Mouse (Mus musculus) kidney, adult 2 months (tissue): ENCODE results near the gene Ptprm.

Experiments used
- CTCF ChIP-seq: fragments of 200-500 bp; conservative IDR thresholded peaks from 2 replicates; pipeline ENCODE4 v1.5.1; 2011; ENCODE audit warnings: low read depth, mild to moderate bottlenecking, control low read depth, low read length, moderate library complexity, mixed read lengths; ENCODE audit not compliant: insufficient read depth, insufficient read length
- POLR2A ChIP-seq: fragments of 200-500 bp; IDR thresholded peaks from one replicate; pipeline ENCODE4 v1.6.1; 2011; ENCODE audit warnings: low read depth, low read length, control low read depth

DNA sequence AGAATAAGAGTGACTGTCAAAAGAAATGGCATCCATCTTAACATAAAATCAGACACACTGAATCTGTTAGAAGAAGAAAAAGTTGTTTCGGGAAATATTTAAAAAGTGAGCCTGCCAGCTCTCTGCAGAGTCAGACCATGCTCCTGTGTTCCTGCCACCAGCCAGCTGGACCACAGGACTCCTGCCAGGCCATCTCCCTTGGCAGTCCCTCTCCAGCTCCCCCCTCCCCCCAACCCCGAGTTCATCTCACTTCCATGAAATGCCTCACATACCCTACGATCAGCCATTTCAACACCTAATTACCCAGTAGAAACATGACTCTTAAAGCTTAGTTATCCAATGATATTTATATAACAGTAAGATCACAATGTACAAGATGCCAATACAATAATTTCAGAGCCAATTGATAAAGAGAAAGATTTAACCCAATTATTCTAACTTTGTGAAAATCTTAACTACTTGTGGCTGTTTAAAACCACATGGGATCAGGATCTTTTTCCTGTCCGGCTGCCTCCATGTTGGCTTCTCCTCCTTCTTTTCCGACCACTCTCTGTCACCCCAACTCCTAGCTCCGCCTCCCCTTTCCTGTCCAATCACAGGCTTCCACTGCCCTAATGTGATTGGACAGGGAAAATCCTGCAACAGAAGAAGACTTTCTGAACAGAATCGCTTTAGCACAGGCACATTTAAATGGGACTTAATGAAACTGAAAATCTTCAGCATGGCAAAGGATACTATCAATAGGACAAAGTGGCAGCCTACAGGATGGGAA is 716.1 kb downstream of the Ptprm start:
- TF ChIP-seq POLR2A (no peak), CTCF (no peak)
